Mouse (Mus musculus): ENCODE results near the gene Tysnd1.

DNA sequence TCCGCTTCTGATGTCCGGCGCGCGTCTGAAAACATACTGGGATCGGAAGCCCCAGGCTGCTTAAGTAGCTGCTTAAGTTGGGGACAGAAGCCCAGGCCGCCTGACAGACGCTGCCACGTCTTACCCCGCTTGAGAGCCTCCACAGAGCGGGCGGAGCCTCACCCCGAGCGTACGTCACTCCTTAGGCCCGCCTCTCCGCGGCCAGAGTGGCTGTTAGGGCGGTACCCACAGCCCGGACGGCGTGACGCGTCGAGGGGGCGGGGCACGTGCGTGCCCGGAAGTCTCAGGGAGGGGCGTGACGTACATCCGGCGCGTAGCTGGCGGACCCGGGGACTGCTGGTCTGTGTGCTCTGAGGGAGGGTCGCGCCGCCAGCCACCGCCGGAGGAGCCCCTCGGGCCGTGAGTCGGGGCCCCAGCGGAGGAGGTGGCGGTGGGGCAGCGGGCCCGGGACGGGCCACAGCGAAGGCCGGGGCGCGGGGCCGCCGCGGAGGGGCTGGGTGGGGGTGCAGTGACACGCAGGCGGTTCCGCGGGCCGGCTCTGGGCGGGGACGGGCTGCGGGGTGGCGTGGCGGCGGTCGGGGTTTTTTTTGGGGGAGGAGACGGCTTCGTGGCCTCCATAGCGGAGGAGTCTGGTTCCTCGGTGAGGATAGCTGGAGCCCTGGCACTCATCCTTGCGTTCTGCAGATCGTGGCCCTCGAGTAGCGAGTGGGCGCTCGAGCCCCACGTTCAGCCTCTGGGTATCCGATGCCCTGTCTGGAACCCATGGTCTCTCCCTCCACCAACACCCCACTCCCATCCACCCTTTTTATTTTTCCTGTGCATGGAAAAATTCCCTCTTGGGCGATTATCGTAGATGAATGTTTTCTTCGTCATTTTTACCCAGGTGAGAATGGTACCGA is 15.1 kb upstream of the Tysnd1 start, which contains the start of gene Sar1a:
- TF ChIP-seq POLR2A (IDR thresholded peaks at IDR 0.05; ENCODE audit: borderline replicate concordance, low read depth, low read length) (0 out of 2 replicates have a peak, but pooled peaks have one; percentile 44), CTCF (IDR thresholded peaks at IDR 0.05; ENCODE audit: low read depth, low read length) (no peak)

Measured in bone marrow macrophage, adult 2 months (primary cell).